Mouse (Mus musculus) left cerebral cortex, postnatal 25 days (tissue): ENCODE data around the gene Plcl2. TPM values are rescaled to one million over a fixed set of nuclear protein-coding genes. Genes with fewer than 3 reads are reported as not detected.

Experiments used
- DNase-seq, 2 experiments: peaks; one replicate each; pipeline ENCODE4 v3.0.0; 2022; ENCODE audit warnings: low spot score in 2 of 2, mixed read lengths in 1 of 2
- intact Hi-C: fragments of 180-260 bp; cut with DNase I; formaldehyde crosslinking; loops from one replicate; pipeline ENCODE4 v1.15.1; 2025
- total RNA-seq, 2 experiments: library from RNA; stranded (reverse); gene quantifications; 2 replicates each; pipeline ENCODE4 v1.2.3; 2021

The Plcl2 gene
- total RNA-seq, 2 experiments from 2014 or later, result 84.0 to 85.2 TPM

GRCm38 (mm10) chr17:50498062-50498697, 11.0 kb upstream of the Plcl2 start:
- intact Hi-C loops, result no loop called here
- DNase-seq, result no peak

- DNase-seq, result no peak
- intact Hi-C loops, result no loop called here
Observed at GRCm38 (mm10) chr17:50499091-50499790, 10.0 kb upstream of the Plcl2 start.

DNA sequence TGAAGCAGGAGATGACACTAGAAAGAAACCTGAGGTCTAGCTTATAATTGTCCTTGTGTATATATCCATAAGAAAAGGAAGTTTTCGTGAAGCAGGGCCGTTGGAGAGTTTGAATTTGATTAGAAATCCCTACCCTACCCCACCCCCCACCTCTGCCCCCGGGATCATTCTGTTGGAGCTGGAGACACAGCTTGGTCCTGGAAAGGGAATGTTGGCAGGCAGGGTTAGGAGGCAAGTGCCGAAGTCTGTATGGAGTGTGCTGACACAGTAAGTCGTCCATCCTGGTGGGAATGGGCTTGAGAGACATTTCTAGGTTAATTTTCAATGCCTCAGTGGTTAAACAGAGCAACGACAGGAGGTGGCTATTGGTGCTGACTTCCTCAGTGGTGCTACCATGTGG, 8.4 kb upstream of the Plcl2 start:
- no peak for DNase-seq
- intact Hi-C loops, result no loop called here

- intact Hi-C loops, result no loop called here
- DNase-seq, result no peak
Observed at GRCm38 (mm10) chr17:50503075-50503474, 6.1 kb upstream of the Plcl2 start.

DNA sequence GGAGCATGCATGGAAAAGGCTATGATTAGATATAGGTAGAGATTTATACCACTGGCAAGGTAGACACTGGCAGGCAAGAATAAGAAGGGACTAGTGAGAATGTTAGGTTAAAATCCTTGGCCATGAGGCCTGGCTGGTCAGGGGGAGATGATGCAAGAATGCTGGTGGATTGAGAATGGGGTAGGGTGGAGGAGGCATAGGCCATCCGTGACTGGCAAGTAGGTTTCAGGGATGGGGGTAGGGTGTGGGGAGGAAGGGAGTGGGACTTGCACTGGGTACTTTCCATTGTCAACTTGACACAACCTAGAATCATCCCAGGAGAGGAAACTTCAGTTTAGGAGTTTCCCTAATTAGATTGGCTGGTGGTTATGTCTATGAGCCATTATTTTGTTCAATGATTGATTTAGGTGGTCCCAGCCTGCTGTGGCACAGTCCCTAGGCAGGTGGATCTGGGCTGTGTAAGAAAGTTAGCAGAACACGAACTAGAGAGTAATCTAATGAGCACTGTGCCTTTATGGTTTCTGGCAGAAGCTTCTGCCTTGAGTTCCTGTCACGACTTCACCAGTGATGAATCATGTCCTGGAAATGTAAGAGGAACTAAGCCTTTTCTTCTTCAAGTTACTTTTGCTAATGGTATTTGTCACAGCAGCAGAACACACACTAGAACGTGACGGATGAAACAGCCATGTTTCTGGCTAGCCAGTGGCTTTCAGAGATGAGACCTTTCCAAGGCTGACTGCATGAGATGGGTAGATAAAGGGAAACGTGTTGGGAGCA, 4.9 kb upstream of the Plcl2 start:
- DNase-seq, result no peak
- intact Hi-C loops, result no loop called here

DNA sequence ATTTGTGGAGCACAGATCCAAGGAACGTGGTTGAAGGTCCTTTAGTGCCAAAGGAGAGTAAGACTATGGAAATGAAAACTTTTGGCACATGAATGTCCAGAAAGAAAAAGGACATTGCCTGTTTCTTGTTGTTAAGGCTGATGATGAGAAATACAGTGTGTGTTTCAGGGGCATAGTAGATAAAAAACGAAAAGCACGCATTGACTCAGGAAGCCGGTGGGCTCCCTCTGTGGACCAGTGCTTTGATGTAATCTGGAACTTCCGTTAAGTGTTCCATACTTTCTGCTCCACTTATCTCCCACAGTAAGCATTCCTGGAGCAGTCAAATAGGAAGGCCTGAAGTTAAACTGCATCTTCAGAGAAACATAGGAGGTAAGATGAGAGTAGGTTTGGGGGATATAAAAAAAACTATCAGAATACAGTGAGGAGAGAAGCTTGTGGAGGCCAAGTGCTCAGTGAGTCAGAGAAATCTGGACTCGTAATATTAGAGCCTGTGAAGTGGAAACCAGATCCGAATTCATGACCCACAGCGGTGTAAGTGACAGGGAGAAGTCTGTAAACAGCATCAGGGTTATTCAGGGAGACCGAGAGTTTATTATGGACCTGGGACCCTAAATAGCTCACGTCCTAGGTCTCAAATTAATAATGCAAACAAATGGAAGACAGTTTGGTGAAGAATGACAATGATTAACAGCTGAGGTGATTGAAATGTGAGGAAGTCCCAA, 3.1 kb upstream of the Plcl2 start:
- intact Hi-C loops, result no loop called here
- no peak for DNase-seq

GRCm38 (mm10) chr17:50506861-50507321, 2.3 kb upstream of the Plcl2 start:
- intact Hi-C loops, result no loop called here
- DNase-seq, result no peak

- DNase-seq, result peak in 1 of 2 experiments; percentile 44
- intact Hi-C loops, result loop anchor here (2.0 kb wide), 2 partner anchors 101 to 255 kb away; no protein-coding TSS in a partner anchor
Observed at GRCm38 (mm10) chr17:50508055-50508774, 988 bp upstream of the Plcl2 start.

- peak; percentile 58 to 70 for DNase-seq
- intact Hi-C loops, result loop anchor here (1.0 to 2.0 kb wide), 4 partner anchors 102 to 254 kb away; no protein-coding TSS in a partner anchor
Observed at GRCm38 (mm10) chr17:50508775-50509250, 390 bp upstream of the Plcl2 start.

GRCm38 (mm10) chr17:50510279-50510678, 1.1 kb downstream of the Plcl2 start:
- intact Hi-C loops, result loop anchor here (5.0 kb wide), 1 partner anchor 132 kb away; no protein-coding TSS in a partner anchor
- DNase-seq, result no peak

GRCm38 (mm10) chr17:50510741-50511140, 1.5 kb downstream of the Plcl2 start:
- intact Hi-C loops, result loop anchor here (5.0 kb wide), 1 partner anchor 132 kb away; no protein-coding TSS in a partner anchor
- DNase-seq, result no peak

DNA sequence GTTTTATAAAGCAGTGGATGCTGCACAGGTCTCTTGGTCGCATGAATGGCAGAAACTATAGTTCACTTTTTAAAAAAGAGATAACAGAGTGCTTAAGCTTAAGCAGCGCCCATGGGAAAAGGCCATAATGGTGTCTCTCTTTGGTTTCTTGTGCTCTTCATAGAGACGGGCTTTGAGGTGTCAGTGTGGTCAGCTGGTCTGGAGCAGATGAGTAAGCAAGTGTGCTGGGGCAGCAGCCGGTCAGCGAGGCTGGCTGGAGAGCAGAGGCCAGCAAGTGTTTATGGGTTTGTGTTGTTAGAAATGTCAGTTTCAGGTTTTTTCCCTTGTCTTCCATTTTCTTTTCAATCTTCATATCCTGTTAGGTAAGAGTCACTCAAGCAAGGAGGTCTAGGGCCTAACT, 3.0 kb downstream of the Plcl2 start:
- intact Hi-C loops, result loop anchor here (5.0 kb wide), 1 partner anchor 130 kb away; no protein-coding TSS in a partner anchor

GRCm38 (mm10) chr17:50512841-50513240, 3.6 kb downstream of the Plcl2 start:
- intact Hi-C loops, result loop anchor here (5.0 kb wide), 1 partner anchor 129 kb away; no protein-coding TSS in a partner anchor
- DNase-seq, result no peak

More for the DNA sequence above, 3.0 kb downstream of the Plcl2 start:
- no peak for DNase-seq

DNA sequence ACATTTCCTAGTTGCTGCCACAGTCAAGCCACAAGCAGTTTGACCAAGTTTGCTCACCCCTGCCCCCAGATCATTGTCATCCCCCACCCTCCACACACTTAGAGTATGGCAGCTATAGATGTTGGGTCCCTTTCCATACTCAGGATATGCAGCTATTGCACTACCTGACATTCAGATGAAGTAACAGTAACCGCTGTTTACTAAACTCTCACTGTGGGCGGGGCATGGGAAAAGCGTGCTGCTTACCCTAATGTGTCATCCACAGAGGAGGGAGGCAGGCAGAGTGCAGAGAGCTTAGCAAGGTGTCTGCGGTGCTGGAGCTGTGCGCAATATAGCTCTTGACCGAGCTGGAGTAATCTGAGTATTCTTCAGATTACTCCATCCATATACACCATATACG, 4.2 kb downstream of the Plcl2 start:
- DNase-seq, result no peak
- intact Hi-C loops, result loop anchor here (5.0 kb wide), 1 partner anchor 129 kb away; no protein-coding TSS in a partner anchor

- no peak for DNase-seq
- intact Hi-C loops, result loop anchor here (5.0 kb wide), 1 partner anchor 128 kb away; no protein-coding TSS in a partner anchor
Observed at GRCm38 (mm10) chr17:50514012-50514411, 4.8 kb downstream of the Plcl2 start.

- intact Hi-C loops, result no loop called here
- no peak for DNase-seq
Observed at GRCm38 (mm10) chr17:50515926-50516325, 6.7 kb downstream of the Plcl2 start.

DNA sequence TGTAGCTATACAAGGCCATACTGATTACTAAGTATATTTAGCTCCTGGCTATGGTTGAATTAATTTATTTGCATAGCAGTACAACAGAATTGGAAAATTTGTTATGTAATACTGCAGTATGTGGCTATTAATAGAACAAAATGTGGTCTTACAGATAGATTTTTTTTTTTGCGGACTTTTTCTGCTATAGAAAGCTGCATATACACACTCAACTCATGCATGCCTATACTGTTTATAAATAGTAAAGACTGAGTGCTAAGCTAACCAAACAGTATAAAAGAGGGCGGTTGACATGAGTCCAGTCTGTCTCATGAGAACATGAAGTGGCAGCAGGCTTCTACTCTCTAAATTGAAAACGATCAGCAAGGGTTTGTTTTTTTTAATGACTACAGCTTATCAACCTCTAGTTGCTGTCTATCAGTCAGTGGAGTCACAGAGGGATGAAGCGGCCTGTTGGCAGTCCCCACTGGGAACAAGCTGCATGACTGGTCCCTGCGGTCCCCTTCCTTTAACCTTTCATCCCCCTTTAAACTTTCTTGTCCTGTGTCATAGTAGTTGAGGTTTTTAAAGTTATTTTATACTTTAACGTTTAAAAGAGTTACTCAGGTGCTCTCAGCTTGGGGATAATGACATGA, 8.7 kb downstream of the Plcl2 start:
- intact Hi-C loops, result no loop called here
- no peak for DNase-seq

GRCm38 (mm10) chr17:50519588-50519987, 10.4 kb downstream of the Plcl2 start:
- intact Hi-C loops, result no loop called here
- DNase-seq, result no peak
